Mouse (Mus musculus): ENCODE data around the gene Calr.

DNA sequence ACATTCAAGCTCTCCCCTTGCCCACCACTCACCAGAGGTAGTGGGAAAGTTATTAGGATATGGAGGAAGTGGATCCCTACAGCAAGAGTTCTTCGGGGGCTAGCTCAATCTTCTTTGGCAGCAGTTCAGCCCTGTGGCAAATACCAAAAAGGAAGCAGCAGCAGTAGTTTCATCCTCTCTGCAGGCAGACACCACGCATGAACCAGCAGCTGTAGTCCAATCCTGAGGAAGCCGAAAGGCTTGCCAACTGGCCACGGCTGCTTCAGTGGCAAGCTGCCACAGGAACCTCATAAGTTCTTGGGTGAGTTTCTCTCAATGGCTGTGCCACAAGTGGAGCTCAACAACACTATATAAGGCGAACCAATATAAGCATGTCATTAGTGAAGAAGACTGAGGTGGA lies 49.2 kb upstream of the Calr start:
- TF ChIP-seq CTCF (IDR thresholded peaks at IDR 0.05) (no peak), EP300 (IDR thresholded peaks at IDR 0.05) (no peak)
